27 mouse cellular contexts compared by ENCODE assay signal in genomic region chr16:44811544-44811943, GRCm38 (mm10). TPM values are rescaled to one million over a fixed set of nuclear protein-coding genes. Genes with fewer than 3 reads are reported as not detected.
A peak's percentile ranks its signal among the peaks of the same experiment; 100 is the strongest.
DNase-seq lines count a peak whose midpoint lies in the region; ATAC-seq lines count a peak whose summit lies in the region.
"Had no signal": no experiment of that assay in that cellular context is flagged by ENCODE, and none has a peak within 500 bp of the region (broad histone marks: within the 10 kb centered on the region; RNA-seq: fewer than 3 reads in every experiment).

Gene Cd200r4 (plus strand): TSS chr16:44811733.

- peak; percentile 51 for ATAC-seq in CD4-positive, CD25-positive, alpha-beta regulatory T cell, adult 4 months
- peak; percentile 97 for ATAC-seq in granulocyte monocyte progenitor cell, adult 5-6 weeks (replicated peaks; ENCODE audit: poor library complexity, severe bottlenecking)
- peak; percentile 84 for ATAC-seq in megakaryocyte progenitor cell, adult 5-6 weeks (replicated peaks; ENCODE audit: poor library complexity)
- ATAC-seq: forebrain, postnatal 0 days; hindbrain, postnatal 0 days; intestine, embryonic 16.5 days; liver, embryonic 12.5 days; liver, postnatal 0 days; lung, postnatal 0 days; midbrain, embryonic 13.5 days had no signal

- intact Hi-C loops in left cerebral cortex, postnatal 4 days (cut with DNase I): no loop called here

- peak; percentile 41 for DNase-seq in CD4-positive helper T cell, adult 2 months (ENCODE audit: low read depth, low spot score)
- DNase-seq in left cerebral cortex, postnatal 4 days: no peak
- no peak for DNase-seq in ovary, postnatal 36 days (ENCODE audit: low spot score)
- no peak for DNase-seq in kidney, postnatal 10 days
- DNase-seq in MN1 (ENCODE audit: low spot score): no peak
- DNase-seq: adrenal gland, postnatal 10 days; cerebellum, adult 11 months; cerebellum, postnatal 10 days; forebrain, postnatal 0 days; kidney, adult 8-10 months; layer of hippocampus, adult 9-11 months; liver, postnatal 0 days; thymus, postnatal 14 days had no signal

RNA-seq across cellular contexts. Expression of gene Cd200r4, which starts in this region (rescaled TPM):
- polyA plus RNA-seq in CD4-positive, CD25-positive, alpha-beta regulatory T cell, adult 4 months (2017; shearing (Covaris generic)): 1 to 10 TPM; 8.4 to 9.1 TPM
- total RNA-seq in granulocyte monocyte progenitor cell, adult 5-6 weeks (2014; fragmentation: Nextera tagmentation): not detected in 2 replicates
- 0.22 and 1.6 TPM in 2 replicates for total RNA-seq in granulocyte monocyte progenitor cell, adult 5-6 weeks (2017)
- 0.12 and 0.54 TPM in 2 replicates for total RNA-seq in megakaryocyte progenitor cell, adult 5-6 weeks (2015)
- total RNA-seq in megakaryocyte progenitor cell, adult 5-6 weeks (2017): 0.37 TPM in 1 of 2 replicates, not detected in the other
- total RNA-seq in left cerebral cortex, postnatal 4 days (2021): not detected
- total RNA-seq: forebrain, postnatal 0 days; gastrocnemius, adult 8-10 months; heart, postnatal 25 days had no signal
- polyA plus RNA-seq: C2C12; embryonic facial prominence, embryonic 10.5 days; hindbrain, embryonic 12.5 days; limb, embryonic 12.5 days; midbrain, embryonic 13.5 days had no signal

Comparison
In these comparisons a context has a peak if more than half of its experiments do, and no peak if none do; other contexts are left out.
1. Peak in ATAC-seq in megakaryocyte progenitor cell, adult 5-6 weeks; RNA of the gene not detected or under 1 TPM.